Mouse (Mus musculus): ENCODE measurements around the gene Lrrk2. TPM values are rescaled to one million over a fixed set of nuclear protein-coding genes. Genes with fewer than 3 reads are reported as not detected.
A peak's percentile ranks its signal among the peaks of the same experiment; 100 is the strongest.

Lrrk2 gene
- polyA plus RNA-seq, 1 experiment from 2014 or later = 1.0 TPM

DNA sequence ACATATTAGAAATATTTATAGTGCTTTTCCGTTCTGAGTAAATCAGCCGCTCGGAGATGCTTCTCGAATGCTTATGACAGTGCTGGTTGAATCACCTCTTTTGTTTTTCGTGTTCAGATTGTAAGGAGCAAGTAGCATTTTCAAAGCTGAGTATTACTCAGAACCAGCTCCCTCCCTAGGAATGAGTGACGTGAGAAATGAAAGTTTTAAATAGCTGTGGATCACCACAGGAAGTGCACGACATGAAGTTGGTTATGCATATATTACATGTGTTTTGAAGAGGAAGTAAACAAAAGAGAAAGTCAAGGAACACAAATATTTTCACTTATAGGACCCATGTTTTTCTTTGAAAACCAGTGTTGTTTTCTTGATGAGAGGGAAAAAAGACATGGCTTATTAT lies 21.5 kb upstream of the Lrrk2 start:
- Histone ChIP-seq H3K27me3 (no peaks in the 10 kb centered on the region), H3K36me3 (no peaks in the 10 kb centered on the region), H3K4me1 (replicated peaks) (no peaks in the 10 kb centered on the region), H3K9ac (no peak overlapping the region), H3K4me3 (replicated peaks) (no peak overlapping the region), H3K27ac (no peak overlapping the region), H3K9me3 (replicated peaks) (no peaks in the 10 kb centered on the region), H3K4me2 (no peak overlapping the region)
- no peak for DNase-seq
- 62% methylated on average over 7 of the region's 7 CpGs for WGBS (ENCODE audit: insufficient replicate concordance)
- no peak for ATAC-seq (ENCODE audit: low read depth)

DNA sequence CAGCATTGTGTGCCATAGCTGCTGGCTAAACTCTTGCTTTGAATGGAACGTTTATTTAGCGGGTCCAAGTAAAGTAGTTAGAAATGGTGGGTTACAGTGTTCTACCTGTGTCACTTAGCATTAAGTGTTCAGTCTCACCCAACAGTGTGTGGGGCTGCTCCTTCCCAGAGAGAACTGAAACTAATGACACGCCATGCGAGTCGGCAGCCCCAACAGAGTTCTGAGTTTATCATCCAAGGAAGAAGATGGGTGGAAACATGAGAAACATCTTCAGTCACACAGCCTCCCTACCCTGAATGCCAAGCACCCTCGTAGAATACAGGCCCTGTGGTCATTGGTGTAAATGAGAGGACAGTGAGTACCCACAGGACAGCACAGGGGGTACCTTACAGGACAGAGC lies 14.7 kb upstream of the Lrrk2 start:
- no peak for ATAC-seq (ENCODE audit: low read depth)
- Histone ChIP-seq H3K27me3 (no peaks in the 10 kb centered on the region), H3K9ac (no peak overlapping the region), H3K27ac (no peak overlapping the region), H3K36me3 (no peaks in the 10 kb centered on the region), H3K9me3 (replicated peaks) (no peaks in the 10 kb centered on the region), H3K4me1 (replicated peaks) (no peaks in the 10 kb centered on the region), H3K4me2 (no peak overlapping the region), H3K4me3 (replicated peaks) (no peak overlapping the region)
- 74% methylated on average over 6 of the region's 6 CpGs for WGBS (ENCODE audit: insufficient replicate concordance)
- no peak for DNase-seq

DNA sequence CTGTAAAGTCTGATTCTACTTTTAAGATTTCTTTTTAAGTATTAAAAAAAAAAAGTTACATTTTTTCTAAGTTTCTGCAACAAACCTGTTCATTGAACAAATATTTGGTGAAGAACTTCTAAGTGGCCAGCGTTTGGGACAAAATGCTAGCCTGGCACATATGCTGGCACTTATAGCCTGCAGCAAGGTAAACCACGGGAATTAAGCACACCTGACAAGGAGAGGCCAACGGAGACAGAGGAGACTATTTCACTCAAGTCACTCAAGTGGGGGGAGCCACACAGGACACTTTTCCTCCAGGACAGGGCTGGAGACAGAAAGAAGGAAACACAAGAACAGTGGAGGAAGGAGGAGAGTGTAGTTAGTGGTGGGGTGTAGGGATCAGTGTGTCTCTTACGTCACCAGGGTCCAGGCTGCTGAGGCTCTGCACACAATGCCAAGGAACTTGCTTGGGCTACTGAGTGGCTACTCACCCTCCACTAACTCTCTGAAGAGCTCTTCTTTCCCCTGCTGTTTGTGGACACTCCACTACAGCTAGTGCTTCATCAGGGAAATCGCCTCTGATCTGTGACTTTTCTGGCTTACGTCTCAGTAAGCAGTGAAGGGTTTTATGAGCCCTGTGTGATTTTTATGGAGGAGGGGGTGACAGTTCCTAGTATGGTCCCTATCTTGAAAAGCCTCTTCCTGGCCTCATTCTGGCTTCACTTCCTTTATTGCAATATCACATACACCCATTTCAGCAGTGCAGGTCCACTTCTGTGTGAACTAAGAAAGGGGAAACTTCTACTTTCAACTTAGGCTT lies 12.5 kb upstream of the Lrrk2 start:
- H3K4me2 ChIP-seq = no peak overlapping the region
- no peaks in the 10 kb centered on the region for H3K4me1 ChIP-seq (replicated peaks)
- 58% methylated on average over 6 of the region's 6 CpGs for WGBS (ENCODE audit: insufficient replicate concordance)
- H3K27me3 ChIP-seq = no peaks in the 10 kb centered on the region
- no peaks in the 10 kb centered on the region for H3K9me3 ChIP-seq (replicated peaks)
- H3K36me3 ChIP-seq = no peaks in the 10 kb centered on the region
- H3K4me3 ChIP-seq (replicated peaks) = no peak overlapping the region
- no peak for DNase-seq
- H3K9ac ChIP-seq = no peak overlapping the region
- H3K27ac ChIP-seq = no peak overlapping the region
- ATAC-seq (ENCODE audit: low read depth) = no peak

DNA sequence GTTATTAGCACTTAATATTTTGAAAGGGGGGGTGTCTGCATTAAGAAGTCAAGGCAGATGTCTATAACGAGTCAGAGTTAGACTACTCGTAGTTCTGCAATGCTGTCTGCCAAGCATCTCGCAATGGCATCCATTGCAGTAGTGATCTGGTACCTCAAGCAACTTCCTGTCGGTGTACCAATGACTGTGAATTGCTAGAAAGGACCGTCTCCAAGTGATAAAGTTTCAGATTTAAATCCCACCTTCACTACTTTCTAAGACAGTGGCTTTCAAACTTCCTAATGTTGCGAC lies 12.0 kb upstream of the Lrrk2 start:
- no peak overlapping the region for H3K27ac ChIP-seq
- ATAC-seq (ENCODE audit: low read depth) = no peak
- no peaks in the 10 kb centered on the region for H3K27me3 ChIP-seq
- H3K4me3 ChIP-seq (replicated peaks) = no peak overlapping the region
- H3K4me2 ChIP-seq = no peak overlapping the region
- no peaks in the 10 kb centered on the region for H3K9me3 ChIP-seq (replicated peaks)
- no peaks in the 10 kb centered on the region for H3K4me1 ChIP-seq (replicated peaks)
- no peaks in the 10 kb centered on the region for H3K36me3 ChIP-seq
- 56% methylated on average over 6 of the region's 6 CpGs for WGBS (ENCODE audit: insufficient replicate concordance)
- no peak for DNase-seq
- H3K9ac ChIP-seq = no peak overlapping the region

DNA sequence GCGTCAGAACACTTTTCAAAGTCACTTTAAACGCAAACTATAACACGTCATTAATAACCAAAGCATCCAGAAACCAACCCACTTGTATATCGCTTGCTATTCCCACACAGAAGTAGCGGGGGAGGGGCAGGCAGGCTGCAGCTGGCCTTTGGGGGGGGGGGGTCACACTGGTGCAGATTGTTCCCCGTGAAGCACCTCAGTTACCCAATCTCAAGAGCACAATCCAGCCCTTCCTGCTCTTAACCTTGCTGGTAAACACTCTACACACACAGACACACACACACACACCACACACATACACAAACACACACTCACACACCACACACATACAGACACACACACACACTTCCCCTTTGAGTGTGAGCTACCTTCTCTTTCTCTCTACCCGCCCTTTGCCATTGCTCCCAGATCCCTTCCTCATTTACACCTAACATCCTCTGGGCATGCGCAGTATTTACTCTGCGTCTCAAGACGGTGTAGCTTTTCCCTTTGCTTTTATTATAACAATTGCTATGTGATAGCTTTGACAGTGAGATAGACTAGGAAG lies 8.3 kb upstream of the Lrrk2 start:
- no peak for DNase-seq
- Histone ChIP-seq H3K36me3 (no peaks in the 10 kb centered on the region), H3K9ac (no peak overlapping the region), H3K4me2 (no peak overlapping the region), H3K27me3 (no peaks in the 10 kb centered on the region), H3K27ac (no peak overlapping the region), H3K9me3 (replicated peaks) (no peaks in the 10 kb centered on the region), H3K4me1 (replicated peaks) (no peaks in the 10 kb centered on the region), H3K4me3 (replicated peaks) (no peak overlapping the region)
- 64% methylated on average over 10 of the region's 10 CpGs for WGBS (ENCODE audit: insufficient replicate concordance)
- ATAC-seq (ENCODE audit: low read depth) = no peak

DNA sequence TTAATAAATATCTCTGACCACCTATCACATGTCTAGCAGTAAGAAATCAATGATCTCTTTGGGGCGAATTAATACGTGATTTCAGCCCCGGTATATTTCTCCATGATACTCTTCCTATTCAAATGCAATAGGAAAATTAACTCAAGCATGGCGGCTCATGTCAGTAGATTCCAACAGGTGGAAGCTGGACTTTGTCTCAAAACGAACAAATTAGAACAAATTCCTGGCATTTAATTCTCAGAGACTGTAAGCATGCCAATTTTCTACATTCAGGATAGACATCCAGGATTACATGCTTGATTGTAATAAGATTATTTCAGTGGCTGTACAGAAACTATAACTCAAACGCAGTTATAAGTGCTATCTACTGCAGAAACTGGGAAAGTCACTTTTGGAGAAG lies 7.4 kb upstream of the Lrrk2 start:
- H3K9me3 ChIP-seq (replicated peaks) = no peaks in the 10 kb centered on the region
- no peak overlapping the region for H3K27ac ChIP-seq
- DNase-seq (no peak), ATAC-seq (ENCODE audit: low read depth) (no peak)
- H3K27me3 ChIP-seq = no peaks in the 10 kb centered on the region
- no peak overlapping the region for H3K4me3 ChIP-seq (replicated peaks)
- no peaks in the 10 kb centered on the region for H3K4me1 ChIP-seq (replicated peaks)
- no peak overlapping the region for H3K4me2 ChIP-seq
- no peak overlapping the region for H3K9ac ChIP-seq
- H3K36me3 ChIP-seq = no peaks in the 10 kb centered on the region
- 72% methylated on average over 6 of the region's 6 CpGs for WGBS (ENCODE audit: insufficient replicate concordance)

DNA sequence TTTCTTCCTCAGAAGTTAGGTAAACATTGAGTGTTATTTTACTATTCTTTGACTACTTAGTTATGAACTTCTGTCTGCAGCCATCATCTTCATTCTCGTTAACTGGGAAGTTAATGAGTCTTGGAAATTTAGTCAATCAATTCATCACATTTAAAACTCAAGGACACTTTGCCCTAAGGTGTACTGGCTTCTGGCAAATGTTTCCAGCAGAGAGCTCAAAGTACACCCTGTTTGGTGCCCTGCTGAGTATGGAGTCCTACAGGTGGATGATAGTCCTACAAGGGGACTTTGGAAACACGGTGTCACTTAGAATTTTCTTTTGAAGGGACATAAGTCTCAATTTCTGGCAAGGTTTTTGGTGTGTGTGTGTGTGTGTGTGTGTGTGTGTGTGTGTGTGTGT lies 1.8 kb upstream of the Lrrk2 start:
- H3K27ac ChIP-seq = no peak overlapping the region
- no peak overlapping the region for H3K9ac ChIP-seq
- H3K36me3 ChIP-seq = no peaks in the 10 kb centered on the region
- no peaks in the 10 kb centered on the region for H3K27me3 ChIP-seq
- ATAC-seq (ENCODE audit: low read depth) = no peak
- peaks cover 6% of the 10 kb centered on the region; the same call in 1 of the 2 replicates for H3K4me1 ChIP-seq (replicated peaks)
- 73% methylated on average over 2 of the region's 2 CpGs for WGBS (ENCODE audit: insufficient replicate concordance)
- H3K9me3 ChIP-seq (replicated peaks) = no peaks in the 10 kb centered on the region
- H3K4me3 ChIP-seq (replicated peaks) = no peak overlapping the region
- no peak for DNase-seq
- H3K4me2 ChIP-seq = no peak overlapping the region

DNA sequence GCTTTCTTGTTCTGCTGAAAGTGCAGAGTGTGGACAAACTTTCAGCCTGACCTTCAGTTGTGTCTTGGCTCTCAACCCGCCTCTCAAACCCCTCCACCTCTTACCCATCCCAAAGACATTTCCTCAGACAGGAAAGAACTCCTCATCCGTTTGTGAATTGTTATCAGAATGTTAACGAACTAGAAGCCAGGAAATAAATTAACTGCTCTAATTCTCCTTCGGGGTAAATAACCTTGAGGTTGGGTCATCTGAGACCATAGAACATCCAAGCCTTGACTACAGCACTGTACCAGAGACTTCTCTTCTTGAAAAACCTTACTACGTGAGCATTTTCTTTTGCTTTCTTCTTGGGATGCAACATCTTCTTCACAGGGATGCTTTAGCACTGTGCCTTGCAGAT lies 988 bp upstream of the Lrrk2 start:
- Histone ChIP-seq H3K4me3 (replicated peaks) (no peak overlapping the region), H3K27ac (no peak overlapping the region), H3K9ac (no peak overlapping the region), H3K27me3 (no peaks in the 10 kb centered on the region), H3K4me2 (no peak overlapping the region), H3K36me3 (no peaks in the 10 kb centered on the region), H3K9me3 (replicated peaks) (no peaks in the 10 kb centered on the region), H3K4me1 (replicated peaks) (peaks cover 6% of the 10 kb centered on the region; the same call in 1 of the 2 replicates)
- ATAC-seq (ENCODE audit: low read depth) (no peak), DNase-seq (no peak)
- 40% methylated on average over 5 of the region's 5 CpGs for WGBS (ENCODE audit: insufficient replicate concordance)

DNA sequence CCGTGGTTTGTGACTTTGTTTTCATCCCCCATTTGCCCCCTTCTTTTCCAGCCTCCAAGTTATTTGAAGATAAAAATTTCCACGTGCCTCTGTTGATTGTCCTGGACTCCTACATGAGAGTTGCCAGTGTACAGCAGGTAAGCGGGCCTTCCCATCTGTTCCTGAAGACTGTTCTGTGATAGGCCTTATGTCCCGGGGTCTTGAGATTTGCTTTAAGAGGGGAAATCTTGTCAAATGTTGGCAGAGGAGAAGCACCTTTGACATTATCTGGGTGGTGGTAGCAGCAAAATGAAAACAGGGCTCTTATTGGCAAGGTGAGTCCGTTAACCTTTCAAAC lies 562 bp downstream of the Lrrk2 start:
- Histone ChIP-seq H3K4me3 (replicated peaks) (peak overlapping the region; percentile 54), H3K4me2 (peak overlapping the region; percentile 63), H3K9ac (peak overlapping the region; percentile 55; the same call in 1 of the 2 replicates), H3K9me3 (replicated peaks) (no peaks in the 10 kb centered on the region), H3K27ac (peak overlapping the region; percentile 29; the same call in 1 of the 2 replicates), H3K27me3 (no peaks in the 10 kb centered on the region), H3K4me1 (replicated peaks) (peaks cover 6% of the 10 kb centered on the region; the same call in 1 of the 2 replicates), H3K36me3 (no peaks in the 10 kb centered on the region)
- no peak for ATAC-seq (ENCODE audit: low read depth)
- no peak for DNase-seq
- WGBS (ENCODE audit: insufficient replicate concordance) = 32% methylated on average over 5 of the region's 5 CpGs

DNA sequence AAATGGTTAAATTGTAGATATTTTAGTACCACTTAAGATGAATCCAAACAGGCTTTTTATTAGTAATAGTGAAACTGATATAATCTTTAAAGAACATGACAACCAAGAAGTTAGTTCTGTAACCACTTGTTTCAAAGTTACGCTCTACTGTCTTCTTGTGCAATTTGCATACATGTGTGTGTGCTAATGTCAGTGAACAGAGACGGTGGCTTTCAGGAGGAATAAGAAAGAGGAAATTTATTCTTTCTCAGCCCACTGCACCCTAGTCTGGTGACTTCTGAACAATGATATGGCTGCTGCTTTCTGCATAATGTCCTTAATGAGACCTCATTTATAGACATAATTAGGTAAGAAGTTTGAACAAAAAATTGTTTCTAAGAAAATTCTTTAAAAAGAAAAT lies 7.1 kb downstream of the Lrrk2 start:
- WGBS (ENCODE audit: insufficient replicate concordance) = 65% methylated on average over 2 of the region's 2 CpGs

DNA sequence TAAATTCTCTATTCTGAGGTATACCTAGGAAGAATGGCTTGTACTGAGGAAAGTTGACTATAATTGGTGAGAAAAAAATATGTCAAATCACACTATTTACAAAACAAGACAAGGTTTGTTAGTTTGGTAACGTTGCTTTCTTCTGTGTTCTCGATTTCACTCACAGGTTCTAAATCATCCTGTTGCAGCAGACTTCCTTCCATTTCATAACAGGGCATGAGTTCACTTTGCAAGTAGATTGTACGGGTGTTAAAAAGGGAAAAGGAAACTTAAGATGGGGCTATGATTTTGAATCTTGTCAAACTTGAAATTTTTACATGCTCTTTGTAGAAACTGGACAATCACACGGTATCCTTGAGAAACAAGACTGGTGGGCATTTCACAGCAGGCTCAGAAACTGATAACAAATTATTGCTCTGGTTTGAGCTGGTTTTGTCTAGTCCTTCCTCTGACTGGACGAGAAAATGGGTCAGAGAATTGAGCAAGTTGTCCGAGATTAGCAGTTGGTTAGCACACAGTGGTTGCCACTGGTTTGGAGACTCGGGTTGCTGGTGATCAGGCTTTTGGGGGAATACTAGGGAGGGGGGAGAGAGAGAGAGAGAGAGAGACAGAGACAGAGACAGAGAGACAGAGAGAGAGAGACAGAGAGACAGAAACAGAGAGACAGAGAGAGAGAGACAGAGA lies 13.0 kb downstream of the Lrrk2 start:
- ATAC-seq (ENCODE audit: low read depth) = no peak
- no peaks in the 10 kb centered on the region for H3K36me3 ChIP-seq

More for the DNA sequence above, 7.1 kb downstream of the Lrrk2 start:
- H3K9me3 ChIP-seq (replicated peaks) = no peaks in the 10 kb centered on the region
- no peak overlapping the region for H3K4me2 ChIP-seq
- H3K4me1 ChIP-seq (replicated peaks) = no peaks in the 10 kb centered on the region
- no peak for ATAC-seq (ENCODE audit: low read depth)
- no peaks in the 10 kb centered on the region for H3K27me3 ChIP-seq
- H3K4me3 ChIP-seq (replicated peaks) = no peak overlapping the region
- no peak overlapping the region for H3K9ac ChIP-seq
- no peaks in the 10 kb centered on the region for H3K36me3 ChIP-seq
- no peak overlapping the region for H3K27ac ChIP-seq
- no peak for DNase-seq

DNA sequence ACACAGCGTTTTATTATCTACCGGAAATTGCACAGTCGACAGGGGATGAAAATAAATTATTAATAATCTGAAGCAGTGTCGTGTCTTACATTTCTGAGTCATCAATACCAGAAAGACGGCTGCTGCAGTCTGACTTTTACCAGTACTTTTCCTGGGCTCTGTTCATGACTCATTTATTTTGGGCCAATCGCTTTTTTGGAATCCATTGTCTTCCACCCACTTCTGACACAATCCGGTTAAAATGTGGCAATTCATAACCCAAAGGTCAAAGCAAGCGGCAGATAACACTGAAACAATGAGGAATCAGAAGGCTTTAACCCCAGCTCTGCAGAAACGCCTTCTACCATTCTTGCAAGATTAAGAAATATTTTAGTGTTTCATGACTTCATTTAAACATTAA lies 17.7 kb downstream of the Lrrk2 start:
- ATAC-seq (ENCODE audit: low read depth) (no peak), DNase-seq (no peak)
- WGBS (ENCODE audit: insufficient replicate concordance) = 70% methylated on average over 9 of the region's 9 CpGs
- Histone ChIP-seq H3K4me1 (replicated peaks) (no peaks in the 10 kb centered on the region), H3K27me3 (no peaks in the 10 kb centered on the region), H3K9ac (no peak overlapping the region), H3K9me3 (replicated peaks) (no peaks in the 10 kb centered on the region), H3K4me3 (replicated peaks) (no peak overlapping the region), H3K36me3 (no peaks in the 10 kb centered on the region), H3K27ac (no peak overlapping the region), H3K4me2 (no peak overlapping the region)

More for the DNA sequence above, 13.0 kb downstream of the Lrrk2 start:
- no peak overlapping the region for H3K27ac ChIP-seq
- H3K4me2 ChIP-seq = no peak overlapping the region
- H3K9me3 ChIP-seq (replicated peaks) = no peaks in the 10 kb centered on the region
- no peak for DNase-seq
- no peaks in the 10 kb centered on the region for H3K4me1 ChIP-seq (replicated peaks)
- no peaks in the 10 kb centered on the region for H3K27me3 ChIP-seq
- H3K9ac ChIP-seq = no peak overlapping the region
- WGBS (ENCODE audit: insufficient replicate concordance) = 50% methylated on average over 7 of the region's 7 CpGs
- no peak overlapping the region for H3K4me3 ChIP-seq (replicated peaks)

All from liver, embryonic 13.5 days (tissue).